Mouse (Mus musculus) MEL (cell line): ENCODE data around the gene Amh. TPM values are rescaled to one million over a fixed set of nuclear protein-coding genes. Genes with fewer than 3 reads are reported as not detected.

Experiments used
- DNase-seq: peaks from one replicate; pipeline ENCODE4 v3.0.0; 2011; ENCODE audit warnings: low read depth, low spot score
- H3K27ac ChIP-seq: 2 replicates; pipeline ENCODE4 v1.5.1; 2012; ENCODE audit warnings: low read depth, mild to moderate bottlenecking, control low read depth, low read length, moderate library complexity; ENCODE audit not compliant: control insufficient read depth
- H3K27me3 ChIP-seq, 2 experiments: fragments of 150-350 bp in 1 of 2; sonication (generic) in 1 of 2; 2 replicates each; pipeline ENCODE4 v1.6.1; 2012; ENCODE audit warnings: low read length in 2 of 2, mild to moderate bottlenecking in 2 of 2, improper control_type of control experiment in 1 of 2, moderate library complexity in 1 of 2; ENCODE audit not compliant: insufficient read depth in 2 of 2, control insufficient read depth in 1 of 2
- H3K36me3 ChIP-seq, 2 experiments: 2 replicates each; pipeline ENCODE4 v1.6.1; 2012 to 2014; ENCODE audit warnings: low read length in 2 of 2, improper control_type of control experiment in 1 of 2, inconsistent platforms in 1 of 2, mild to moderate bottlenecking in 1 of 2; ENCODE audit not compliant: insufficient read depth in 2 of 2, control insufficient read depth in 1 of 2
- H3K4me1 ChIP-seq, 2 experiments: fragments of 150-350 bp in 1 of 2; sonication (generic) in 1 of 2; 2 replicates each; pipeline ENCODE4 v1.6.1; 2012; ENCODE audit warnings: low read length in 2 of 2, improper control_type of control experiment in 1 of 2, mild to moderate bottlenecking in 1 of 2; ENCODE audit not compliant: insufficient read depth in 2 of 2, control insufficient read depth in 1 of 2
- H3K4me3 ChIP-seq, 2 experiments: fragments of 150-350 bp in 1 of 2; sonication (generic) in 1 of 2; 2 replicates each; pipeline ENCODE4 v1.5.1; 2012; ENCODE audit warnings: low read depth in 2 of 2, low read length in 2 of 2, mild to moderate bottlenecking in 2 of 2, moderate library complexity in 2 of 2, control low read depth in 1 of 2, improper control_type of control experiment in 1 of 2; ENCODE audit not compliant: control insufficient read depth in 1 of 2, insufficient read depth in 1 of 2
- H3K79me2 ChIP-seq: 2 replicates; pipeline ENCODE4 v1.6.1; 2012; ENCODE audit warnings: mild to moderate bottlenecking, low read length, moderate library complexity; ENCODE audit not compliant: control insufficient read depth, poor library complexity, insufficient read depth
- H3K9ac ChIP-seq: 2 replicates; pipeline ENCODE4 v1.6.1; 2012; ENCODE audit warnings: low read depth, mild to moderate bottlenecking, control low read depth, low read length, moderate library complexity; ENCODE audit not compliant: control insufficient read depth, poor library complexity, severe bottlenecking
- H3K9me3 ChIP-seq: fragments of 150-350 bp; sonication (generic); replicated peaks from 2 replicates; pipeline ENCODE4 v1.6.1; 2012; ENCODE audit warnings: mild to moderate bottlenecking, low read length, improper control_type of control experiment, moderate library complexity; ENCODE audit not compliant: insufficient read depth
- BHLHE40 ChIP-seq: IDR thresholded peaks from 2 replicates; pipeline ENCODE4 v1.6.1; 2012; ENCODE audit warnings: low read depth, mild to moderate bottlenecking, inconsistent platforms, low read length, improper control_type of control experiment, borderline replicate concordance
- CHD1 ChIP-seq: IDR thresholded peaks from 2 replicates; pipeline ENCODE4 v1.6.1; 2012; ENCODE audit warnings: low read depth, mild to moderate bottlenecking, inconsistent platforms, low read length, improper control_type of control experiment
- CHD2 ChIP-seq: IDR thresholded peaks from 2 replicates; pipeline ENCODE4 v1.6.1; 2011; ENCODE audit warnings: low read length, improper control_type of control experiment
- CTCF ChIP-seq, 3 experiments: IDR thresholded peaks in 2 of 3; conservative IDR thresholded peaks in 1 of 3; 2 replicates each; pipeline ENCODE4 v1.5.1; 2011 to 2012; ENCODE audit warnings: low read length in 3 of 3, low read depth in 2 of 3, mild to moderate bottlenecking in 2 of 3, improper control_type of control experiment in 1 of 3, inconsistent platforms in 1 of 3, mixed read lengths in 1 of 3, moderate library complexity in 1 of 3; ENCODE audit not compliant: control insufficient read depth in 1 of 3, insufficient read depth in 1 of 3, poor library complexity in 1 of 3, severe bottlenecking in 1 of 3
- EP300 ChIP-seq, 2 experiments: IDR thresholded peaks; 2 replicates each; pipeline ENCODE4 v1.6.1; 2011; ENCODE audit warnings: improper control_type of control experiment in 2 of 2, low read length in 2 of 2, low read depth in 1 of 2, mild to moderate bottlenecking in 1 of 2
- GABPA ChIP-seq: IDR thresholded peaks from 2 replicates; pipeline ENCODE4 v1.6.1; 2012; ENCODE audit warnings: low read depth, mild to moderate bottlenecking, inconsistent platforms, low read length, improper control_type of control experiment, moderate library complexity
- JUND ChIP-seq: IDR thresholded peaks from 2 replicates; pipeline ENCODE4 v1.6.1; 2011; ENCODE audit warnings: low read depth, mild to moderate bottlenecking, improper control_type of control experiment, low read length
- MAX ChIP-seq: IDR thresholded peaks from 2 replicates; pipeline ENCODE4 v1.6.1; 2011; ENCODE audit warnings: low read length, improper control_type of control experiment
- MAZ ChIP-seq: IDR thresholded peaks from 2 replicates; pipeline ENCODE4 v1.6.1; 2012; ENCODE audit warnings: low read depth, mild to moderate bottlenecking, inconsistent platforms, low read length, improper control_type of control experiment
- MEF2A ChIP-seq: IDR thresholded peaks from 2 replicates; pipeline ENCODE4 v1.6.1; 2014; ENCODE audit warnings: low read depth, mild to moderate bottlenecking, inconsistent platforms, low read length, improper control_type of control experiment; ENCODE audit not compliant: poor library complexity, insufficient replicate concordance, severe bottlenecking; ENCODE audit errors: extremely low read depth
- MXI1 ChIP-seq: IDR thresholded peaks from 2 replicates; pipeline ENCODE4 v1.6.1; 2011; ENCODE audit warnings: mild to moderate bottlenecking, low read depth, low read length, improper control_type of control experiment
- MYB ChIP-seq: IDR thresholded peaks from 2 replicates; pipeline ENCODE4 v1.6.1; 2011; ENCODE audit warnings: mild to moderate bottlenecking, low read depth, low read length, improper control_type of control experiment
- POLR2A ChIP-seq, 2 experiments: IDR thresholded peaks; 2 replicates each; pipeline ENCODE4 v1.6.1; 2011 to 2012; ENCODE audit warnings: low read length in 2 of 2, mild to moderate bottlenecking in 2 of 2, control low read depth in 1 of 2, improper control_type of control experiment in 1 of 2, low read depth in 1 of 2, moderate library complexity in 1 of 2; ENCODE audit not compliant: control insufficient read depth in 1 of 2, insufficient read depth in 1 of 2, poor library complexity in 1 of 2
- POLR2AphosphoS5 ChIP-seq: IDR thresholded peaks from 2 replicates; pipeline ENCODE4 v1.6.1; 2012; ENCODE audit warnings: low read depth, borderline replicate concordance, mild to moderate bottlenecking, inconsistent platforms, low read length, moderate library complexity, mixed read lengths
- RCOR1 ChIP-seq: IDR thresholded peaks from 2 replicates; pipeline ENCODE4 v1.6.1; 2012; ENCODE audit warnings: low read depth, mild to moderate bottlenecking, inconsistent platforms, low read length, improper control_type of control experiment
- SIN3A ChIP-seq: IDR thresholded peaks from 2 replicates; pipeline ENCODE4 v1.6.1; 2012; ENCODE audit warnings: low read length, improper control_type of control experiment, inconsistent platforms
- TAL1 ChIP-seq: IDR thresholded peaks from 2 replicates; pipeline ENCODE4 v1.6.1; 2012; ENCODE audit warnings: mild to moderate bottlenecking, inconsistent platforms, low read length, moderate library complexity, mixed read lengths
- TBP ChIP-seq: IDR thresholded peaks from 2 replicates; pipeline ENCODE4 v1.8.0; 2011; ENCODE audit warnings: low read depth, low read length, improper control_type of control experiment
- TCF12 ChIP-seq: IDR thresholded peaks from 2 replicates; pipeline ENCODE4 v1.6.1; 2014; ENCODE audit warnings: low read depth, mild to moderate bottlenecking, inconsistent platforms, low read length, improper control_type of control experiment, moderate library complexity
- polyA plus RNA-seq, 2 experiments: library from polyadenylated mRNA; stranded (reverse) in 1 of 2; unstranded in 1 of 2; fragments of >175 nt in 1 of 2; fragments of >200 nt in 1 of 2; gene quantifications; 2 replicates each; pipeline versions ENCODE4 v1.2.1 to v1.2.4; 2012; ENCODE audit warnings: low replicate concordance in 2 of 2, low read depth in 1 of 2; ENCODE audit not compliant: insufficient read length in 2 of 2, insufficient read depth in 1 of 2, missing spikeins in 1 of 2
- total RNA-seq: library from RNA; depleted of rRNA; stranded (reverse); fragments of 300-350 nt; gene quantifications from 2 replicates; pipeline ENCODE4 v1.2.3, GENCODE M21; 2012

Gene Amh
- total and polyA plus RNA-seq, 3 experiments = 0.42 to 1.1 TPM; not detected in 1

DNA sequence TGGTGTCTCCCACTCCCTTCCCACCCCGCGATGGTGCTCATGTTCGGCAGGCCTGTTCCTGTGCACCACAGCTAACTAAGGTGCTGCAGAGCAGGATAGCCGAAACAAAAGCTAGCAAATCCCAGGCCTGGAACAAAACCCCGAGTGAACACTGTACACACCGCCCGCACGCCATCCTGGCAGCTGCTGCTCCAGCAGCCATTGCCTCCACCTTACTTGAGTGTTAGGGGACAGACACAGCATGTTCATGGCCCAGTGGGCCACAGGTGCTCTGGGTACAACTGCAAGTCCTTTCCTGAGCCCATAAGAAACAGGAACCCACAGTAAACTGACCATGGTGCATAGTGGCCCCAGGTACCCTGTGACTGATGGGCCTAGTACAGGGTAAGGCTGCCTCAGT is 10.3 kb upstream of the Amh start:
- Histone ChIP-seq H3K9ac (no peak overlapping the region), H3K4me3 (no peak overlapping the region), H3K9me3 (no peaks in the 10 kb centered on the region), H3K36me3 (peaks cover 7 to 8% of the 10 kb centered on the region in 2 experiments; a peak in 3 of 4 replicates), H3K27me3 (no peaks in the 10 kb centered on the region), H3K4me1 (peaks cover 0 to 6% of the 10 kb centered on the region in 2 experiments; a peak in 2 of 4 replicates), H3K27ac (no peak overlapping the region), H3K79me2 (peaks cover 33% of the 10 kb centered on the region)
- peak; percentile 18 for DNase-seq
- TF ChIP-seq RCOR1 = no peak
- no peak for TF ChIP-seq MEF2A
- peak in 1 of 2 experiments; percentile 46; a peak in 1 of 4 replicates for TF ChIP-seq POLR2A (IDR thresholded peaks at IDR 0.05; ENCODE audit: control insufficient read depth in 1 of 2, insufficient read depth in 1 of 2, low read depth in 1 of 2, low read length in 2 of 2, poor library complexity in 1 of 2)
- no peak for TF ChIP-seq TCF12
- no peak for TF ChIP-seq POLR2AphosphoS5
- TF ChIP-seq MYB = no peak
- TF ChIP-seq MAZ = no peak
- TF ChIP-seq BHLHE40 = no peak
- TF ChIP-seq JUND = no peak

DNA sequence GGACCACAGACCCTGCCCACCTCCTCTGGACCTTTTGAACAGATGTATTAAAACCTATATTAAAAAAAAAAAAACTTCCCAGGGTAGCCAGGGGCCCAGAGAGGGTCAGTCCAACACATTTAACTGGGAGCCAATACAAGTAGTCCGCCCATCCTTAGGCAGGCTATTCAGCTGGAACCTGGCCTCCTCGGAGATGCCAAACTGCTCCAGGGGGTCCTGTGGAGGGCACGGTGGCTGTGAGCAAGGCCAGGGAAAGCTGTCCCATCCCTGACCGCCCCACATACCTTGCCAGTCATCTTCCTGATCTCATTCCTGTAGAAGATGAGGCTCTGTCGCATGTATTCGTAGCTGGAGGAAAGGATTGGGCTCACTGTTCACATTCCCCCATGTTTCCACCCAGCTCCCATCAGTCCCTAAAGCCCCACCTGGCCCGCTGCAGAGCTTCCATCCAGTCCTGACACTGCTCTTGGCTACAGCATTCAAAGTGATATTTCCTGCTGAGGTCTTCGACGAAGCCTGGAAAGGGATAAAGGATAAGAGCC is 8.7 kb upstream of the Amh start:
- Histone ChIP-seq H3K27ac (no peak overlapping the region), H3K4me1 (peaks cover 0 to 14% of the 10 kb centered on the region in 2 experiments; a peak in 2 of 4 replicates), H3K36me3 (peaks cover 2 to 13% of the 10 kb centered on the region in 2 experiments; a peak in 3 of 4 replicates), H3K9ac (peak overlapping the region; percentile 90), H3K27me3 (no peaks in the 10 kb centered on the region), H3K79me2 (peaks cover 48% of the 10 kb centered on the region), H3K9me3 (no peaks in the 10 kb centered on the region)
- TF ChIP-seq TAL1 (no peak), BHLHE40 (no peak), GABPA (no peak), CHD1 (no peak), MEF2A (no peak), CHD2 (no peak), MYB (no peak), CTCF (IDR thresholded peaks at IDR 0.05 in 2 of 3, conservative IDR thresholded peaks at IDR 0.05 in 1 of 3; ENCODE audit: control insufficient read depth in 1 of 3, insufficient read depth in 1 of 3, low read depth in 2 of 3, low read length in 3 of 3, poor library complexity in 1 of 3, severe bottlenecking in 1 of 3) (no peak), SIN3A (no peak), MAX (no peak), TBP (no peak), MXI1 (no peak), EP300 (IDR thresholded peaks at IDR 0.05; ENCODE audit: low read depth in 1 of 2, low read length in 2 of 2) (no peak)
- TF ChIP-seq, all 39 proteins: peak for 0
- peak overlapping the region; percentile 71 to 86 for H3K4me3 ChIP-seq
- no peak for DNase-seq
